Mouse (Mus musculus) heart, adult 2 months (tissue): Measurements from ENCODE around the gene Gm6020.

Experiments used
- CTCF ChIP-seq: fragments of 200-600 bp; IDR thresholded peaks from 2 replicates; pipeline ENCODE4 v1.8.1; 2022; ENCODE audit warnings: antibody characterized with exemption, mild to moderate bottlenecking, moderate library complexity
- EP300 ChIP-seq: fragments of 200-500 bp; IDR thresholded peaks from 2 replicates; pipeline ENCODE4 v1.6.1; 2011; ENCODE audit warnings: low read depth, low read length, control low read depth; ENCODE audit not compliant: insufficient read depth

DNA sequence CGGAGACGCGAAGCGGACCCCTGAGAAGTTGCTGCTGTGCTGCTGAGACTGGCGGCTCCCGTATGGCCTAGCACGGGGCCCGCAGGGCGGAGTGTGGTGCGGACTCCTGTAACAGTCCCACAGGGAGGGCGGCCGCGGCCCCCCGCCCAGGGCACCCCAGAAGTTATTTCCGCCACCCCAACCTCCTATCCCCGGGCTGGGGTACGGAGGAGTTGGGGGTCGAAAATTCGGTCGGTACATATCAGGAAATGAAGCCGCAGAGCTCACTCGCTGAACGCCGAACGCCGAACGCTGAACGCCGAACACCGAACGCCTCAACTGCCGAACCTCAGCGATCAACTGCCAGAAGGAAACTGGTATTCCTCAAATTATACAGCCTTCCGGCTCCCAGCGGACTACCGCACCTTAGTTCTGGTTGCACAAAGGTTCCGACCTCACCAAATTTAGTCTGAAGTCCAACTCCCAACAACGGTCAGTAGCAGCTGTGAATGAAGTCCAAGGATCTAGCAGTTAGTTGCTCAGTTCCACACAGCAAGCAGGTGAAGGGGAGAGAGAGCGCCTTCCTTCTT, 7.8 kb upstream of the Gm6020 start, which contains the start of gene Gm7102:
- no peak for TF ChIP-seq EP300
- TF ChIP-seq CTCF = no peak
